Mouse (Mus musculus): ENCODE data around the gene Adamts9. TPM values are rescaled to one million over a fixed set of nuclear protein-coding genes. Genes with fewer than 3 reads are reported as not detected.
A peak's percentile ranks its signal among the peaks of the same experiment; 100 is the strongest.

The Adamts9 gene
- total RNA-seq, 2 experiments from 2014 or later: 8.9 to 10.3 TPM

DNA sequence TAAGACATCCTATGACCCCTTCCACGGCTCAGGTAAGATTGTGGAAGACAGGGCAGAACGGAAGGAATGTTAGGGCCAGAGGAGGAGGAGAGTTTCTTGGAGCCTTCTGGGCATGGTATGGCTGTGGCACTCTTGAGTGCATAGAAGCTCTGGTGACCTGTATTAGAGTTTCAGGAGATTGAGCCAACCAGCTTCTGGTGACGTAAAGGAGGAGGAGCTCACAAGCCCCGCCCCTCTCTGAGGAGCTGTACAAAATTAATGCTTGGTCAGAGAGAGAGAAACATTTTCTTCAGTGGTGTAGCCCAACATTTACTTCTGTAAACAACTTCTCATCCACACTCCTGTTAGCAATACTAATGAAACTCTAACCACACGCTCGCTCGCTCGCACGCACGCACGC, 140.9 kb downstream of the Adamts9 start:
- DNase-seq: no peak

DNA sequence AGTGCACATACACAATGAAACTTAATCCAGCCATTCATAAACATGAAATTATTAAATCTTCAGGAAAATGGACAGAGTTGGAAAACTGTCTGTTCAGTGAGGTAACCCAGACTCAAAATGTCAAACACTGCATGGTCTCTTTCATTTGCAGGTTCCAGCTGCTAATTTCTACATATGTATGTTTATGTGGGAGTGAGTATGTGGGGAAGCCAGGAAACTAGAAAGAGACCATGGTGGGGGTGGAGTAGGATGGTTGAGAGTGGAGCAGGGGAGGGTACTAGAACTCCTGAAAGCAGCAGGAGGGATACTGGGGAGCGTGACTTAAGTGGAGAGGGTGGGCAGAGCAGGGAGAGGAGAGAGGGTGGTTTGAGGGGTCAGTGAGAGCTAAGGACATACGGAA, 141.8 kb downstream of the Adamts9 start:
- DNase-seq: no peak

DNA sequence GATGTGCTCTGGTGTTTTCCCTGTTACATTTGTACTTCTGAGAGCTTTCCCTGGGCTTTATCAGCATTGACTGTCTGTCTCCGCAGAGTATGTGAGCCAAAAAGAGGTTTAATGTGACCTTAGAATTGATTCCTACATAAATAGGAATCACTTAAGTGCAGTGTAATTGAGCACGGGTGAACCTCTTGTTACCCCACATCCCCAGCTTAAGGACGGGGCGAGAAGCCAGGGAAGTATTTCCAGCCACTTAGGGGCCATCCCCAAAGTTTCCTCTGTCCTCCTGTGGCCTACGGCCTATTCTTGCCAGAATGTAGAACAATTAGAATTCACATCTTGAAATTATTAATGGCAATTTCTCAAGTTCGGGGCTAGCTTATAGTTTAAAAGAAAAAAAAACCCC, 149.5 kb downstream of the Adamts9 start:
- DNase-seq: no peak

GRCm38 (mm10) chr6:92787376-92787712, 155.9 kb downstream of the Adamts9 start:
- peak; percentile 84 to 87 for DNase-seq

DNA sequence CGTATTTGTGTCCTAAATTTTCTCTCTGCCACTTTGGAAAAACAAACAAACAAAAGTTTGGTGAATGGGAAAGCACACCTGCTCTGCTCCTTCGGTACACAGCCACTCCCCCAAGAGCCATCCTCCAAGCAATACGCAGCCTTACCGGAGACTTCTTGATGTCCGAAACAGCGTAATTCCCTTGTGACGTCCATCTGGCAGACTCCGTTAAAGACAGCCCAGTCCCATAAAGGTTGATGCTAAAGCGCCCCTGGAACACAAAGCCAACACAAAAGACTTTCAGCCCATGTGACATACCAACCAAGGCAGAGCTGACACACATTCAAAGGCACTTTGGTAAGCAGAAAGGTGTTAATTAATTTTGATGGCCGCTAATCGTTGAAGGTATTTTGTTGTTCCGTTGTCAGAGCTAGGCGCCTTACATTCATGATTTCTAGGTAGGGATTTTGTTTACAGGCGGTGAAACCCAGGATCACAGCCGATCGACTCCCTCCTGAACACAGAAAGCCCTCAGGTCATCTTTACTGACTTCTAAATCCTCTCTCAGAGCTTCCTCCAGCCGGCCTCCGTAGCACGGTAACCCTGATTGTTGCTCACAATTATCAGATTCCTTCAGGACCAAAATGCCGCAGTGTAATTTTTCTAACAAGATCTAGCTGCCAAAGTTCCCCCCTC, 156.5 kb downstream of the Adamts9 start:
- no peak for DNase-seq

DNA sequence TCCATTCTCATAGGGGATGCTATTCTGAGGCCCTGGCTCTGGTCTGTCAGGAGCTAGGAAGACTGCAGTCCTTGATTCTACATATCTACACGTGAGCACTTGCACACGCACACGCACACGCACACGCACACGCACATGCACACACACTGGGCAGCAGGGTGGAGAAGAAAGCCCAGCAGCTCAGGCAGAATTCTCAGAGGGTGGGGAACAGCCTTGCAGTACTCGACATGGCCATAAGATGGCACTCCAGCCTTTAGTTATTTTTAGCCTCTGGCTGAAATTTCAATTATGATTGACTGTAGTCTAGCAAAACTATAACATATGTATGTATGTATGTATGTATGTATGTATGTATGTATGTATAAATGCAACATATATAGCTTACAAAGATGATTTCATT, 158.5 kb downstream of the Adamts9 start:
- peak; percentile 29 to 63 for DNase-seq

GRCm38 (mm10) chr6:92781446-92781845, 161.8 kb downstream of the Adamts9 start:
- DNase-seq: no peak

DNA sequence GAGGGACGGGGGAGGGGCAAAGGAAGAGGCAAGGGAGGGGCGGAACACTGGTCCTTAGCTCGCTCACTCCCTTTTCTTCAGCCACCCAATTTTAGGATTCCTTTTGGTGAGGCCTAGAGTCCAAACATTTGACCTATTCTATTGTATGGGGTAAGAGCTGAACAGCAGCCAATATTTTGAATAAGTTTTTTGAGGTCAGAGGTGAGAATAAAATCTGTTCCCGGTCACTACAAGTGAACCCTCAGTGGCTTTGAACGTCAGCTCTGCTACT, 163.4 kb downstream of the Adamts9 start:
- no peak for DNase-seq

DNA sequence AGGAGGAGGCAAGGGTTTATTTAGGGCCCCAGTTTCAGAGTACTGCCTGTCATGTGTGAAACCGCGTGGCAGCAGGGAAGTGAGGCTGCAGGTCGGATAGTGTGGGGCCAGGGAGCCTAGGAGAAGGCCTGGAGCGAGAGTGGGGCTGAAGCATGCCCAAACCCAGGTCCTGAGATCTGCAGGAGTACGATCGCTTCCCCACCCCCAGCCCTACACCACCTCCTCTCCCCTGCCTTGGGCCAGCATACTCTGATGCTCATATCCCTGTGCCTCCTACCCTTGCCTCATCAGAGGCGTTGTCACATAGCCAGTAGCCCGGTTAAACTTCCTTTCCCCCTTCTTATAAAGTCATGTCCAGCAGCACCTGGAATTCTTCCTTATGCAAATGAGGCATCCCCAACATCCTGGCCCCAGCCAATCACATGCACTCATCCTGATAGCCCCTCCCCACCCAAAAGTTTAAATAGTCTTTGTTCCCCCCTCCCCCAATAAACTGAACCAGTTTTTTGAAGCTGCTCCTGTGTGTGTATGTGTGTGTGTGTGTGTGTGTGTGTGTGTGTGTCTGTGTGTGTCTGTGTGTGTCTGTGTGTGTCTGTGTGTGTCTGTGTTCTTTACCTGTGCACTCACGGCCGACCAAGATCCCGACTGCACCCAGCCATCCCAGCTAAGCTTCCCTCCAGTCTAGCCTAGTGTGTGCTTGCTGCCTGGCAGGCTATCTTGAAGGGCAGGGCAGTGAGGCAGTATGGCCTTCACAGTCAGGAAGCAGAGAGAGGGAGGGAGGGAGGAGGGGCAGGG, 164.0 kb downstream of the Adamts9 start:
- no peak for DNase-seq

- DNase-seq: no peak
Observed at GRCm38 (mm10) chr6:92776356-92776755, 166.9 kb downstream of the Adamts9 start.

DNA sequence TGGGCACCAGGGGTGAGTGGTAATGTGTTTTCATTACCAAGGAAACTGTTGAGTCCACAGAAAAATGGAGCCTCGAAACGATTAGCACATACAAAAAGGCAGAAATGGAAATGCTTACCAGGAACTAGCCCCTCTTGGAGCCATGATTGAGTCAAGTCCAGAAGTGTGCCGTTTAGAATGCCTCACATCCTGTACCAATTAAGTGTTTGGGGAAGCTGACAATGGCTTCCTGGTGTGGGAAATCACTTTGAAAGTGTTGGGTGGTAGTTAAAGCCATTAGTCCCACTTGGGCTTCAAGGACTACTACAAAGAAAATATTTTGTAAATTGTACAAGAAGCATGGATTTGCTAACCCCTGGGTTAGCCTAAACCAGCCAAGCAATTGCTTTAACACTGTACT, 180.9 kb downstream of the Adamts9 start:
- no peak for DNase-seq

- no peak for DNase-seq
Observed at GRCm38 (mm10) chr6:92759616-92760015, 183.7 kb downstream of the Adamts9 start.

DNA sequence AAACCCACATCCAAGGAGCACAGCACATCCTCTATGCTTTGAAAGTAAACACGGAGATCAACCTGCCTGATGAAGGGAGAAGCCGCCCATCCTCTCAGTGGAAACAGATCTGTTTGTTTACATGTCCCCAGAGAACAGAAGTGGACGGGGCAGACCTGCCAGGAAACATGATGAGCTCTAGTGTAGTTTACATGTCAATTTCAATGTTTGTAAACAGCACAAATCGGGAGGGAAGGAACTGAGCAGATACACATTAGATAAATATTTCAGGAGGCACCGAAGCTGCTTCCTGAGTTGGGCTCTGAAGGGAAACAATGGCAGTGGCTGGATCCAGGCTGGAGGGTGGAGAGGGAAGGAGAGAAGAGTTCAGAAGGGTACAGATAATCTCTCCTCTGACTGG, 187.5 kb downstream of the Adamts9 start:
- DNase-seq: no peak

DNA sequence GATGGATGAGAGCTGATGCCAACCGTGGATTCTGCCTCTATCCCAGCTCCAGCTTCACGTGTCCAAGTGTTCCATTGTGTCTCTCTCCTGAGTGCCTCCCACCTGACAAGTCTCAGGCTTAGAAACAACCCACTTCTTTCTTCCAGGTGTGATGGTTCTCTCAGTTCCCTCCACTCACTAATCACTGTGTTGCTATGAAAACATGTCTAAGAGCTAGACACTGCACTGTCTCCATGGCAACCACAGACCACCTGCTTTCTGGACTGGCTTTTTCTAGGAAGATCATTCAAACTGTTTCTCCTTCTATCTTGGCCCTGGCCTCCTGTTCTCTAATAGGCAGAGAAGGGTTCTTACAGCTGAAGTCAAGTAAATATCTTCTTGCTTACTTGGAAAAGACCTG, 190.6 kb downstream of the Adamts9 start:
- no peak for DNase-seq

DNA sequence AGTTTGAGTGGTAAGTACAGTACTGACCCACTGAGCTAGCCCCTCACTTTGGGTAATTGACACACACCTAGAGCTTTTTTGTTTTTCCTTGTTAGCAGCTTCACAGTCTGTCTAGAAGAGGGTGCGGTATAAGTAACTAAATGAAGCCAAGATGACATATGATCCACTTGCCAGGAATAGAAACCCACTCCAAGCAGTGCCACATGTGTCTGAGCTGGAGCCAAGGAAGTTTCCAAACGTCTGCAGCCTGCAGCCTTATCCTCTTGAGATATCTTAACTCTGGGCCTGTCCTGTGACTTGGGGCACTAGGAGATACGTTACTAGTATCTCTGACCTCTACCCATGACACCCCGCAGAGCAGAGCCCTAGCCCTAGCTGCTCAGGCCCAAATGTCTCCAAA, 193.9 kb downstream of the Adamts9 start:
- DNase-seq: no peak

- DNase-seq: peak; percentile 77 to 78
Observed at GRCm38 (mm10) chr6:92743605-92744004, 199.7 kb downstream of the Adamts9 start.

DNA sequence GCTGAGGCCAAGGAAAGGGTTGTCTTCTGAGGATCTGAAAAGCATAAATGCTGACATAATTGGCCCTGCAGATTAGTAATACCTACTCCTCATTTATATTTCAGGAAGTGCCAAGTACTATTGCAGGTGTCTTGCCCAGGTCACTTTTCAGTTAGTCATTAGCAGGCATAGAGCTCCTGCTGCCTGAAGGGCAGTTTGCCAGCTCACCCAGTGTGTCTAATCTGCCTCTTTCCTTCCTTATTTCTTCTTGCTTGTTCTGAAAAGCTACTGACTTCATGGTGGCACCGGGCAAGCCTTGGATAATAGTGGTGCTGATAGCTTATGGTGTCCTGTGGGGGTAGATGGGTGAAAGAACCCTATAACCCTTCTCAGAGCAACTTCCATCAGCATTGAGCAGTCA, 206.2 kb downstream of the Adamts9 start:
- DNase-seq: no peak

GRCm38 (mm10) chr6:92733651-92734050, 209.6 kb downstream of the Adamts9 start:
- no peak for DNase-seq

DNA sequence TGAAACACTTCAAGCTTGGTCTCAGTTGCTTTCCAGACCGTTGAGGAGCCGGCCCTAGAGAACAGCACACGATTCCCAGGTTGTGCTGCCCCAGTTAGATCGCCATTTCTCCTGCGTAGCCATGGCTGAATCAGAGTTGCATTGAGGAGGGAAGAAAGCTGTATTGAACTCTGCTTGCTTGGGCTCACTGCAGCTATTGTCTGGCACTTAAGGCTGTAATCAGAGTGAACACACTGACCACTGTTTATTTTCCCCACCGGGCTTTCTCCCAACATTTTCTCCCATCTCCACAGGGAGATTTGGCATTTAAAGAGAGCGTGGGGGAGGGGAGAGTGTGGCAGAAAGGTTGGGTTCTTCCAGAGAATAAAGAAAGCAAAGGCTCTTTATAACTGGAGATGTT, 214.8 kb downstream of the Adamts9 start:
- peak in 1 of 2 experiments; percentile 29 for DNase-seq

- DNase-seq: peak; percentile 80 to 87
Observed at GRCm38 (mm10) chr6:92728084-92728483, 215.2 kb downstream of the Adamts9 start.

- no peak for DNase-seq
Observed at GRCm38 (mm10) chr6:92727351-92727986, 215.8 kb downstream of the Adamts9 start.

DNA sequence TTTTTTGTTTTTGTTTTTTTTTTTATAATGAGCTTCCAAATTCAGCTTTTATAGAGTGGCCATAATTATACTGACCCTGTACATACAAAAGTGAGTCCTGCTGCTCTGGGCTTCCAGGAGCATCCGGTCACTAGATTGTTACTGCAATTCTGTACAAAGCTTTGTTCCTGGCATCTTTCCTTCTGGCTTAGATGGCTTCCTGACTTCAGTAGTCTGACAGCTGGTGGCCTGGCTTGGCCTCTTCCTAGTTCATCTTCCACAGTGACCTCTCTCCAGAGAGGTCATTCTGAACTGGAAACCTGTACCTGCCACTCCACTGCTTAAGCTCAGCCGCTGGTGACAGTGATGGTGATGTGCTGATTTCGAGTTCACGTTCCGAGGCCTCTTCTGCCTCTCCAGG, 217.2 kb downstream of the Adamts9 start:
- DNase-seq: no peak

DNA sequence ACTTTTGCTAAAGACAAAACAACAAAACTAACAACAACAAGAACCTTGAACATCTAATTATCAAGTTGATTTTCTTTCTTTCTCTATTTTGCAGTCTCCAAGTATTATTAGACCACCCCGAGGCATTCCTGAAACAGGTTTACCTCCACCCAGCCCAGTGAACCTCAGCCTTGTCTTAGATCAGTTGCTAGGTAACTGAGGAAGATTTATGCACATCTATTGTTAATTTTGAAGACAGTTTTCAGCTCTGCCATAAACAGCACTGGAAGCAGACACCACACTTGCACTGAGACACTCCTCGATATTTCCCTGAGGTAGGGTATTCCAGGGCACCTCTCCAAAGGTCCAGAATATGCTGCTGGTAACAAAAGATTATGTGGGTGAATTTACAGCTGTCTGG, 218.9 kb downstream of the Adamts9 start:
- no peak for DNase-seq

Measured in layer of hippocampus, postnatal 36 days (tissue).